Mouse (Mus musculus) thymus, postnatal 14 days (tissue): ENCODE results near the gene Idua.
"Not testable (repeated sequence)": the region's sequence is repeated elsewhere in the genome, so short reads cannot be mapped to it uniquely, and the experiment has no call there.

Experiments
- DNase-seq: peaks from one replicate; pipeline ENCODE4 v3.0.0; 2021

Gene Idua

GRCm38 (mm10) chr5:108659698-108660631 lies at the start of gene Idua:
Gene Idua (plus strand): TSS chr5:108660331.
- no peak for DNase-seq

GRCm38 (mm10) chr5:108610426-108610825 lies 49.7 kb upstream of the Idua start:
- no peak for DNase-seq

GRCm38 (mm10) chr5:108621870-108622269 lies 38.3 kb upstream of the Idua start:
- no peak for DNase-seq

DNA sequence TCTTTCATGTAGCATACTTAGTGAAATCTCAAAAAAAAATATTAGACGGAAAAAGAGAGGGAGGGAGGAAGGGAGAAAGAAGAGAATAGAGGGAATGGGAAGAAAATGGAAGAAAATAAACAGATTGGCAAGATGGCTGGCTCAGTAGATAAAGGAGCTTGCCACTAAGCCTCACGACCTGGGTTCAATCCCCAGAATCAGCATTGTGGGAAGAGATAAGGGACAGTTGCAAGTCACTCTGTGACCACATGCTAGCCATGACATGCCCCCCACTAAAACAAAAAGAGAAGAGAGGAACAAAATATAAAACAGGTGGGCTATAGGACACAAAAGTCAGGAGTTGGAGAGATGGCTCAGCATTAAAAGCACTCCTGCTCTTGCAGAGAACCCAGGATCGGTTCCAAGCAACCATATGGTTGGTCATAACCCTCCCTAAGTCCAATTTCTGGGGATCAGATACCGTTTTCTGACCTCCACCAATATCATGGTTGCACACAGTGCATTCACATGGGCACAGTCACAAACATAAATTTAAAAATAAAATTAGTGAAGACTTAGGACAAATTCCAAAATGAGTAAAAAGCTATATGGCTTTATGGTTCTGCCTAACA lies 34.0 kb upstream of the Idua start:
- DNase-seq, result no peak

- peak; percentile 48 for DNase-seq
These were observed 31.1 kb upstream of the Idua start for GRCm38 (mm10) chr5:108628891-108629633.

GRCm38 (mm10) chr5:108629634-108630483 lies 30.3 kb upstream of the Idua start, which contains the start of the genes Gak and Tmem175:
Gene Gak (minus strand): TSS chr5:108629755.
Gene Tmem175 (plus strand): TSS chr5:108629770.
- DNase-seq, result peak; percentile 95

GRCm38 (mm10) chr5:108633676-108634075 lies 26.5 kb upstream of the Idua start:
- DNase-seq, result no peak

GRCm38 (mm10) chr5:108634088-108634487 lies 26.0 kb upstream of the Idua start:
- not testable (repeated sequence) for DNase-seq

DNA sequence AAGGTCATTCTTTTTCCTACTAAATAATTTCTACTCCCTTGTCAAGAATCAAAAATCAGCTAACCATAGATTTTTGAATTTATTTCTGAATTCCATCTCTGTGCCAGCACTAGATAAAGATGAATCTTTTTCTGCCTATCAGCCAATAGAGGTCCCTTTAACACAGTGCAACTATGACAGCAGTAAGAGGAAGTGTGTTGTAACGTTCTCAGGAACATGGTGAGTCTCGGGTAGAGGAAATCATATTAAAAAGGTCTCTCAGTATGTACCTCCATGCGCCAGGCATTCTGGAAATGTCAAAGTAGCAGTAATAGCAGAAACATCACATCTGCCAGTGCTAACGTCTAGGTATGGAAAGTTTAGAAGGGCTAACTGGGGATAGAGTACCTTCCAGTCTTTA lies 24.0 kb upstream of the Idua start:
- no peak for DNase-seq

GRCm38 (mm10) chr5:108643674-108644073 lies 16.5 kb upstream of the Idua start:
- DNase-seq, result no peak

DNA sequence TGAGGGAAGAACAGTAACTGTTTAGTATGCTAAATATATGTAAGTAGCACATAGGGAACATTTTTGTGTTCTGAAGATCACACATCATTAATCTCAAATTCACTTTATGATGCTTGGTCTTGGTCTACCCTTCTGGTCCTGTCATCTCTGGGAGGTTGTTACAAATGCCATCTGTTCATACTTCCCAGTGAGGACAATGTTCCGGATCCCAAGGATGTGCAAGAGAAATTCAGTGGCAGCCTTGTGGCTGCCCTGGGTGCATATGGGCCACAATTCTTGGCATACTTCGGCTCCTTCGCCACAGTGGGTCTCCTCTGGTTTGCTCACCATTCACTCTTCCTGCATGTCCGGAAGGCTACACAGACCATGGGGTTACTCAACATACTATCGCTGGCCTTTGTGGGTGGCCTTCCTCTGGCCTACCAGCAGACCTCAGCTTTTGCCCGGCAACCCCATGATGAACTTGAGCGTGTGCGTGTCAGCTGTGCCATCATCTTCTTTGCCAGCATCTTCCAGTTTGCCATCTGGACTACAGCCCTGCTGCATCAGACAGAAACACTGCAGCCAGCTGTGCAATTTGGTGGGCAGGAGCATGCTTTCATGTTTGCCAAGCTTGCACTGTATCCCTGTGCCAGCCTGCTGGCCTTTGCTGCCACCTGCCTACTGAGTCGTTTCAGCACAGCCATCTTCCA lies 14.3 kb upstream of the Idua start:
- no peak for DNase-seq

DNA sequence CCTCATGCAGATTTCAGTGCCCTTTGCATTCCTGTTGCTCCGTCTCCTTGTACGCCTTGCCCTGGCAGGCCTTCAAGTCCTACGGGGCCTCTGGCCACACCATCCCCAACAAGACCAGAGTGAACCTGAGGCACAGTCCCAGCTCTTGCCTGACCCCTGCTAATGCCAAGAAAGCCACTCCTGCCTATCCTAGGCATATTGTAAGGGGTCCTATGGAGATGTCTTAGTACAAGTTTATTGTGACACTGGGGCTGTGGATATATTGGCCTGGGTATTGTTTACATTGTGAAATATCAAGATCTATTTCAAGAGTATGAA lies 13.8 kb upstream of the Idua start:
- DNase-seq, result no peak

DNA sequence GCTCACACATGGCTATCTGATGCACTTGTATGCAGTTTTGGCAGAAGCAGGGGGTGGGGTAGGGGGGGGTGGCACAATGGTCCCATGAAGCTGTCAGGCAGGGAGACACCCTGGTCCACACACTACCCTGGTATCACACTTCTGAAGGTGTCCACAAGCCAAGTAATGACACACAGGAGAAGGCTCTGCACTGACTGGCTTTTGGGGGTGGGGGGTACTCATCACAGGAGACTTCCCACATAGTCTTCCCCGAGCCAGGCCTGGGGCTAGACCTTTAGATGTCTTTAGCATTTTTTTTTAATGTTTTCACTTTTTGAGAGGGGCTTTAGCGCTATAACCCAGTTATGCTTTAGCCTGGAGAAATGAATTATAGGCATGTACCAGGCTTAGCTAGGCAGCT lies 12.8 kb upstream of the Idua start:
- no peak for DNase-seq

DNA sequence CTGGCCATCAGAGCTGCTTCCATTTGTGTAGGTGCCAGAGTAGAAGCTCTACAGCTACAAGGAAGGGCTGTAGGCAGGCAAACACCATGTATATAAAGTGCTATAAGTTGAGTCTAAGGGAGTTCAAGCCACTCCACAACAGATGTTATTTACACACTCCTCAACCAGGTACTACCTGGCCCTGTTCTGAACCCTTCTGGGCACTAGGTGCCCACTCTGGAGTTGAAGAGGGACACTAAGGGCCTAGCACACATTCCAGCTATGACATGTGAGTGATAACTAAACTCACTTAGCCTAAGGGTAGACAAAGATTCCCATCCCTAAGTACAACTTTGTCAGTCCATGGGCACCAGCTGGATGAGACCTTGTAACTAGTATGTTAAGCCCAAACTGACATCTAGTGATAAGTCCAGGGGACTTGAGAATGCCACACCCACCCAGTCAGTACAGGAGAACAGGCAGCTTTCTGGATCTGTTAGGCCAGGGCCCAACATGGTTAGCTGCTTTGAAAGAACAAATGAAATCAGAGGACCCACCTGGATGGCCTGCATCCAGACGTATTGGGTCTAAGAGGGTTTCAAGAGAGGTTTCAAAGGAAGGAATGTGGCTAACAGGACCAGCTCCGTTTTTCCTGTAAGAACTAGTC lies 12.2 kb upstream of the Idua start:
- no peak for DNase-seq

DNA sequence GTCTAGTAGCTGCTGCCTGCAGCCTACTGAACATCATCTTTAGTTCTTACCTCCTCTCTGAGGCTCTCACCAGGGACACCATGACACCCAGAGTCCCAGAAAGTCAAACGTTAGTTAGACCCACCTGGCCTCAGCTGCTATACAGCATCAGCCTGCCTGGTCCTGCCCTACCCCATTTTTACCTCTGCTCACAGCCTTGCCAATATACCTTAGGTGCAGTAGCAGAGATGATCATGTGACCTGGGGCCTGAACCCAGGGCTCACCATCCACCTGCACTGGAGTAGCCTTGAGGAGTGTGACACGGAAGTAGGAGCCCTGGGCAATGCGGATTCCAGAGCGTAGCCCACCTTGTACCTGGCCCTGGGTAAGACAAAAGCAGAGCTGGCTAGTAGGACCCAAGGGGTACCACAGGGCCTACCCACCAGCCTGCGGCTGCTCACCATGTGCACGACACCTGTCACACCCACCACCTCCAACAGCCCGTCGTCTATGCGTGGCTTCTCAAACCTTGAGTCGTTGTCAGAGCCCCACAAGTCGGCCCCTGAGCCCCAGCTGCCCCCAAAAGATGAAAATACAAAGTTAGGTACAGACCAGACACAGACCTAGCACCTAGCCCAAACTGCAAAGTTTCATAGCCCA lies 11.1 kb upstream of the Idua start:
- no peak for DNase-seq

DNA sequence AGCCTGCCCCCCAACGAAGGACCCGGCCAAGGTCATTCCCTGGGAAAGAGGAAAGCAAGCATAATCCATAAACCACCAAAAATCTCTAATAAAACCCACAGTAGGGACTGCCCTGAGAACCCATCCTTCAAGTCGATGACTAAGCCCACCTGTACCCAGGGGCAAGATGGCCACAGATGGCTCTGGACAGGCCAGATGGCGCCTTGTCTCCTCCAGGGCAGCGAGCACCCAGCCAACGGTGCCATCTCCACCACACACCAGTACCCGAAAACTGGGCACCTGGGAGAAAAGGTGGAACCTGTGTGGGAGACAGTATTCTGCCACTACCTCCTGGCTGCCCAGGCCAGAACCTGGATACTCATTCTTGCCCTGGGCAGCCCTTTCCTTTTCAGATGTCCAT lies 9.8 kb upstream of the Idua start:
- DNase-seq, result no peak

- DNase-seq, result no peak
These were observed 8.9 kb upstream of the Idua start for GRCm38 (mm10) chr5:108651136-108651720.

GRCm38 (mm10) chr5:108651823-108652222 lies 8.3 kb upstream of the Idua start:
- DNase-seq, result peak; percentile 80

DNA sequence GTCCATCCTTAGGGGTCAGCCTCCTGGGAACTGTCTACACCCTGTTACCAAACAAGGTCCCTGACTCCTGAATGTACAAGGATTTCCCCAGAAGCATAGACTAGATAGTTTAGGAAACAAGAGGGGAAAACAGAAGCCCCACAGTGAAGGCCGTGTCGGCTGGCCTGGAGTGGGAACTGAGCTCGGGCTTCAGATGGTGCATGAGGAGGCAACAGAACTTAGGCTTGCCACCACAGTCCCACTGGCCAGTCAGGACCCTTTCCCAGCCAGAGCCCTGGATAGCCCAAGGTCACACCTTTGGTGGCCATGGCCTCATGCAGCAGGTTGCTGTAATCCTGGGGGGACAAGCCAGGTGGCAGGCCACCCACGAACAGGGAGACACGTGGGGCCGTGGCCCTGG lies 6.8 kb upstream of the Idua start:
- DNase-seq, result no peak

DNA sequence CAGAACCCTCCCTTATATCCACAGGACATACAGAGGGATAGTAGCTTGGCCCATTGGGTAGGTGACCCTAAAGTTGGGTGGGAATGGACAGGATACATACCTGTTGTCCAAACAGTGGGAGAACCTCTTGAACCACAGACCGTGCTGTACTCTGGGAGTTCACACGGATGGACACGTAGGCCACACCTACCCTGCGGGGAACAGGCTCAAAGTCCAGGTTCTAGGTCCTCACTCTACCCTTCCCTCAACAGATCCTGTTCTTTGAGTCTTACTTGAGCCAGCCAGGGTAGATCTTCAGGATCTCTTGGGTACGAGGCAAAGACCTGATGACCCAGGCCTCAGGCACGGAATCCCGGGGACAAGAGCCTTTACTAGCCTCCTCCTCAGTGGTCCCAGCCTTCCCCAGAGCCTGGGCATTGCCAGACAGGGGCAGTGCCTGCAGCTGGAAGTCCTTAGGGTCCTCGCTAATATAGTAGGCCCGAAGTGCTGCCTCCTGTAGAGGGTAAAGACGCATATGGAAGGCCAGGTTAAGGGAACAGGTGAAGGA lies 5.6 kb upstream of the Idua start:
- no peak for DNase-seq
